Mouse (Mus musculus) olfactory bulb, adult 2 months (tissue): ENCODE results near the gene Flg2. TPM values are rescaled to one million over a fixed set of nuclear protein-coding genes. Genes with fewer than 3 reads are reported as not detected.

Experiments
- H3K27ac ChIP-seq: fragments of 200-500 bp; 2 replicates; pipeline ENCODE4 v1.5.1; 2012; ENCODE audit warnings: low read depth, low read length; ENCODE audit not compliant: insufficient read depth
- H3K4me1 ChIP-seq: fragments of 200-500 bp; 2 replicates; pipeline ENCODE4 v1.6.1; 2012; ENCODE audit warnings: low read length; ENCODE audit not compliant: control insufficient read depth, insufficient read depth
- H3K4me3 ChIP-seq: fragments of 200-500 bp; 2 replicates; pipeline ENCODE4 v1.5.1; 2012; ENCODE audit warnings: mild to moderate bottlenecking, low read depth, low read length, moderate library complexity; ENCODE audit not compliant: insufficient read depth
- CTCF ChIP-seq: fragments of 200-500 bp; IDR thresholded peaks from 2 replicates; pipeline ENCODE4 v1.5.1; 2012; ENCODE audit warnings: low read depth, mild to moderate bottlenecking, low read length, moderate library complexity; ENCODE audit not compliant: insufficient read depth
- POLR2A ChIP-seq: fragments of 200-500 bp; IDR thresholded peaks from 2 replicates; pipeline ENCODE4 v1.6.1; 2012; ENCODE audit warnings: mild to moderate bottlenecking, low read depth, low read length, moderate library complexity; ENCODE audit not compliant: insufficient read depth
- WGBS: fragments of 180-500 bp; shearing (Covaris S2); methylation state at CpG from one replicate; pipeline ENCODE4 v1.1.7; 2018; 5-methylcytosine and 5-hydroxymethylcytosine counted together
- polyA plus RNA-seq: library from polyadenylated mRNA; stranded (reverse); fragments of >200 nt; gene quantifications from 2 replicates; pipeline ENCODE4 v1.2.4, GENCODE M21; 2012; ENCODE audit warnings: low replicate concordance; ENCODE audit not compliant: missing spikeins, insufficient read depth, insufficient read length

The Flg2 gene
- not detected in 2 replicates for polyA plus RNA-seq

DNA sequence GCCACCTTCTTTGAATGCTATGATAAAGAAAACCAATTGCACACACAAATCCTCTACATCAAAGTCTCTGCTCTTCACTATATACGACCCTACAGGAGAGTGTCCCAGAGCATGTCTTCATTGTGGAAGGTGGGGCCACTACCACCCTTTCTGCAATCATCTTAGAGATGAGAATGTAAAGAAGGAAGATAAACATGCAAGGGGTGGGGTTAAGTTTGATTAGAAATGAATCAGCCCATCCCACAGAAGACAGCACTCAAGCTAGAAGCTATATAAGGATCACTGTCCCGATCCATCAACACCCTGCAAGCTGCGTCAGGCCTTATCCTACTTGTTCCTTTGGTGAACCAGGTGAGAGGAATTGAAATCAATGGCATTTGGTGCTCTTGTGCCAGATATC lies at the start of gene Flg2:
Gene Flg2 (plus strand): TSS at position 301 of the 400 bp plus-strand sequence.
- Histone ChIP-seq H3K4me1 (no peaks in the 10 kb centered on the region), H3K27ac (no peak within 1 kb of the TSS), H3K4me3 (no peak within 1 kb of the TSS)
- 85% methylated on average over 3 of the region's 3 CpGs for WGBS
- TF ChIP-seq CTCF (no peak), POLR2A (no peak)

DNA sequence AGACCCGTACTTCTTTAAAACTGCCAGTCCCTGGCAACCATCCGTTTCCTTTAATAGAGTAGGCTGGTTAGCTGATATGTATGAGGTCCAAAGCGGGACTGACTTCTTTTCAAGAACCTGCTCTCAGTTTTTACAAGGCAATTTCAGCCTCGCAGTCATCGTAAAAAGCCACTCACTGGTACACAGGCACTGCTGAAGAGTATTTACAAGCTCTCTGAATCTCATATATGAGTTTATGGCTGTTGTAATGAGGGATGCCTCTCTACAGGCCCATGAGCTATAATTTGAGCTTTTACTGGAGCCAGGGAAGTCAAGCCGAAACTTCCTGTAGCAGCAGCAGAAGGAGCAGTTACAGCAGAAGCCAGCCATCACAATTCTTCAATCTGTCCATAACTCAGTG lies 34.6 kb upstream of the Flg2 start:
- Histone ChIP-seq H3K4me3 (no peak overlapping the region), H3K27ac (no peak overlapping the region), H3K4me1 (no peaks in the 10 kb centered on the region)
- no peak for TF ChIP-seq CTCF
- TF ChIP-seq POLR2A, result no peak
- WGBS, result 83% methylated on average over 6 of the region's 6 CpGs

DNA sequence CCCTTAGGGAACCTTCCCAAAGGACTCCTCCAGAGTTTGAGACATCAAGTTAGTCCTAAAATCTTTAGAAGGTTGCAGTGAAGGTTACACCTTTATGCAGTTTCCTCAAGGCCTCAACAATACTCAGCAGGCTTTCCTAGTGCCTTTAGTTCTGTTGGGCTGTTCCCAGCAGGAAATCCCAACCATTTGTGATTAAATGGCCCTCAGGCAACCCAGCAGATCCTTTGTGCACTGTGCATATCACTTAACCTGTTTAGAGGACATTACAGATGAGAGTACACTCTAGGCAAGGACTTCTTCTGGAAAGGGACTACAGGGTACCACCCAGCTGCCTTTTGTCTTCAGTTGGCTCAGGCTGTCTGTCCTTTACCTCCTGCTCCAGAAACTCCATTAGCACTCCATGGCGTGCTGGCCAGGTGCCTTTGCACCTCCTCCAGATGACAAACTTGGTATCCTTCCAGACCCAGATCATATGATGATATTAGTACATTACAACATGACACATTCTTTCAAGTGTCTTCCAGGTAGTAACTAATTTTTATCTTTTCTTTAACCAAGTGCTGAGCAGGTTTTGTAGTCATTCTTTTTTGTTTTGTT lies 34.0 kb upstream of the Flg2 start:
- no peak overlapping the region for H3K4me3 ChIP-seq
- TF ChIP-seq POLR2A (no peak), CTCF (no peak)
- no peaks in the 10 kb centered on the region for H3K4me1 ChIP-seq
- WGBS, result 70% methylated on average over 1 of the region's 1 CpGs
- H3K27ac ChIP-seq, result no peak overlapping the region

DNA sequence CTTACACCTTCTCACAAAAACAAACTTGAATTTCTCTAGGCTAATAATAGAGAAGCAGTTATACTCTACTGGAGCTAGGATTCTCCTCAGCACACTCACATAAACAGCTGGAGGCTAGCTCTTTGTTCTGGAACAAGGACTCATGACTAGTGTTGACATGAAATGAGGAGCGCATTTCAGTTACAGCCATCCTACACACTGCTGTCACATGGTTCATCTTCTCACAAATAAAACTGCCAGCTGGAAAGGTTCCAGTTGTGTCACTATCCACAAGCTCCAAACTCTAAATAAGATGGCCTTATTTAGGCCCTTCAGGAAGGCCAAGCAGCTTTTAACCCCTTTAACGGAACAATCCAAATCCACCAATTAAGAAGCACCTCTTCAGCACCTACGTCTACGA lies 16.2 kb upstream of the Flg2 start:
- no peak overlapping the region for H3K4me3 ChIP-seq
- TF ChIP-seq CTCF (no peak), POLR2A (no peak)
- H3K27ac ChIP-seq, result no peak overlapping the region
- WGBS, result 88% methylated on average over 4 of the region's 4 CpGs
- no peaks in the 10 kb centered on the region for H3K4me1 ChIP-seq

DNA sequence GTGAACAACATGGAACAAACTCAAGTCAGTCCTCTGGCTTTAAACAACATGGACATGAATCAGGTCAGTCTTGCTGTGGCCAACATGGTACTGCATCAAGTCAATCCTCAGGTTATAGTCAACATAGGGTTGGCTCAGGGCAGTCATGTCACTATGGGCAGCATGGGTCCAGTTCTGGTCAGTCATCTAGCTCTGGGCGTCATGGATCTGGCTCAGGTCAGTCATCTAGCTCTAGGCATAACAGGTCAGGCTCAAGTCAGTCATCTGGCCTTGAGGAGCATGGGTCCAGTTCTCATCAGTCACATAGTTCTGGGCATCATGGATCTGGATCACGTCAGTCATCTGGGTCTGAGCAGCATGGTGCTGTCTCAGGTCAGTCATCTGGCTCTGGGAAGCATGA lies 4.9 kb downstream of the Flg2 start:
- H3K4me1 ChIP-seq, result no peaks in the 10 kb centered on the region
- H3K27ac ChIP-seq, result no peak overlapping the region
- H3K4me3 ChIP-seq, result no peak overlapping the region
- TF ChIP-seq POLR2A, result no peak
- no peak for TF ChIP-seq CTCF
- WGBS, result 88% methylated on average over 2 of the region's 2 CpGs

DNA sequence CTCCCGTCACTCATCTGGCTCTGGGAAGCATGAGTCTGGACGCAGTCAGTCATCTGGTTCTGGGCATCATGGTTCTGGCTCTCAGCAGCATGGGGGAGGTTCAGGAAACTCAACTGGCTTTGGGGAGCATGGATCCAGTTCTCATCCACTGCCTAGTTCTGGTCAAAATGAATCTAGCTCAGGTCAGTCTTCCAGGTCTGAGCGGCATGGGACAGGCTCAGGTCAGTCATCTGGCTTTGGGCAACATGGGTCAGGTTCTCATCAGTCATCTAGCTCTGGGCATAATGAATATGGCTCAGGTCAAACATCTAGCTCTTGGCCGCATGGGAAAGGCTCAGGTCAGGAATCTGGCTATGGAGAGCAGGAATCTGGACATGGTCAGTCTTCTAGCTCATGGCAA lies 5.4 kb downstream of the Flg2 start:
- H3K4me3 ChIP-seq, result no peak overlapping the region
- H3K4me1 ChIP-seq, result no peaks in the 10 kb centered on the region
- no peak overlapping the region for H3K27ac ChIP-seq
- 95% methylated on average over 4 of the region's 4 CpGs for WGBS
- TF ChIP-seq CTCF (no peak), POLR2A (no peak)

Other genes starting within 250 kb of the Flg2 start
- not detected in 2 replicates for gene Lce3d, start 239.9 kb upstream of the Flg2 start, polyA plus RNA-seq
- gene Lce3e, start 230.2 kb upstream of the Flg2 start, polyA plus RNA-seq, result not detected in 2 replicates
- not detected in 2 replicates for gene Lce3f, start 205.1 kb upstream of the Flg2 start, polyA plus RNA-seq
- gene Crct1, start 181.6 kb upstream of the Flg2 start, polyA plus RNA-seq, result not detected in 2 replicates
- not detected in 2 replicates for gene Lce1m, start 178.2 kb upstream of the Flg2 start, polyA plus RNA-seq
- gene Gm4858, start 128.5 kb upstream of the Flg2 start, polyA plus RNA-seq, result not detected in 2 replicates
- gene Crnn, start 52.5 kb upstream of the Flg2 start, polyA plus RNA-seq, result not detected in 2 replicates
- not detected in 2 replicates for gene Flg, start 76.2 kb downstream of the Flg2 start, polyA plus RNA-seq
- gene Hrnr, start 122.5 kb downstream of the Flg2 start, polyA plus RNA-seq, result not detected in 2 replicates
- gene Rptn, start 196.4 kb downstream of the Flg2 start, polyA plus RNA-seq, result not detected in 2 replicates
- not detected in 2 replicates for gene Tchh, start 245.1 kb downstream of the Flg2 start, polyA plus RNA-seq